Mouse (Mus musculus): ENCODE results near the gene Slc22a16.

The Slc22a16 gene

GRCm38 (mm10) chr10:40604706-40605394 is 34.7 kb downstream of the Slc22a16 start:
- no peak for DNase-seq (ENCODE audit: low spot score in 2 of 2)

- no peak for DNase-seq (ENCODE audit: low spot score in 2 of 2)
These were observed 47.8 kb downstream of the Slc22a16 start for GRCm38 (mm10) chr10:40617973-40618372.

- no peak for DNase-seq (ENCODE audit: low spot score in 2 of 2)
These were observed 49.6 kb downstream of the Slc22a16 start for GRCm38 (mm10) chr10:40619760-40620159.

- no peak for DNase-seq (ENCODE audit: low spot score in 2 of 2)
These were observed 59.0 kb downstream of the Slc22a16 start for GRCm38 (mm10) chr10:40629140-40629539.

GRCm38 (mm10) chr10:40629656-40630311 is 59.6 kb downstream of the Slc22a16 start, which contains the start of gene Ddo:
Ddo (plus strand) TSS chr10:40630011.
- peak in 1 of 2 experiments; percentile 27 for DNase-seq (ENCODE audit: low spot score in 2 of 2)

GRCm38 (mm10) chr10:40630457-40630856 is 60.3 kb downstream of the Slc22a16 start:
- DNase-seq (ENCODE audit: low spot score in 2 of 2) = no peak

GRCm38 (mm10) chr10:40630961-40631360 is 60.8 kb downstream of the Slc22a16 start:
- no peak for DNase-seq (ENCODE audit: low spot score in 2 of 2)

GRCm38 (mm10) chr10:40632087-40632486 is 62.0 kb downstream of the Slc22a16 start:
- DNase-seq (ENCODE audit: low spot score in 2 of 2) = no peak

- DNase-seq (ENCODE audit: low spot score in 2 of 2) = no peak
These were observed 67.2 kb downstream of the Slc22a16 start for GRCm38 (mm10) chr10:40637331-40637730.

GRCm38 (mm10) chr10:40638276-40638675 is 68.1 kb downstream of the Slc22a16 start:
- no peak for DNase-seq (ENCODE audit: low spot score in 2 of 2)

- no peak for DNase-seq (ENCODE audit: low spot score in 2 of 2)
These were observed 69.0 kb downstream of the Slc22a16 start for GRCm38 (mm10) chr10:40638823-40639819.

GRCm38 (mm10) chr10:40640406-40640805 is 70.3 kb downstream of the Slc22a16 start:
- DNase-seq (ENCODE audit: low spot score in 2 of 2) = no peak

GRCm38 (mm10) chr10:40641901-40642300 is 71.8 kb downstream of the Slc22a16 start:
- no peak for DNase-seq (ENCODE audit: low spot score in 2 of 2)

- no peak for DNase-seq (ENCODE audit: low spot score in 2 of 2)
These were observed 73.0 kb downstream of the Slc22a16 start for GRCm38 (mm10) chr10:40643126-40643525.

GRCm38 (mm10) chr10:40644456-40644855 is 74.3 kb downstream of the Slc22a16 start:
- no peak for DNase-seq (ENCODE audit: low spot score in 2 of 2)

- no peak for DNase-seq (ENCODE audit: low spot score in 2 of 2)
These were observed 75.2 kb downstream of the Slc22a16 start for GRCm38 (mm10) chr10:40645346-40645745.

- DNase-seq (ENCODE audit: low spot score in 2 of 2) = no peak
These were observed 78.6 kb downstream of the Slc22a16 start for GRCm38 (mm10) chr10:40648776-40649175.

- DNase-seq (ENCODE audit: low spot score in 2 of 2) = no peak
These were observed 79.5 kb downstream of the Slc22a16 start for GRCm38 (mm10) chr10:40649634-40650033.

- DNase-seq (ENCODE audit: low spot score in 2 of 2) = no peak
These were observed 81.5 kb downstream of the Slc22a16 start for GRCm38 (mm10) chr10:40651676-40652075.

Data from urinary bladder, adult 18-20 months (tissue).